Mouse (Mus musculus) heart, adult 8-10 months (tissue): Measurements from ENCODE around the gene Gm20481. TPM values are rescaled to one million over a fixed set of nuclear protein-coding genes. Genes with fewer than 3 reads are reported as not detected.
A peak's percentile ranks its signal among the peaks of the same experiment; 100 is the strongest.
"Not testable (repeated sequence)": the region's sequence is repeated elsewhere in the genome, so short reads cannot be mapped to it uniquely, and the experiment has no call there.

Source experiments
- DNase-seq: peaks from one replicate; pipeline ENCODE4 v3.0.0; 2022; ENCODE audit warnings: low spot score
- total RNA-seq, 4 experiments: library from RNA; stranded (reverse); gene quantifications; 2 replicates each; pipeline ENCODE4 v1.2.4; 2022

Gene Gm20481
- total RNA-seq, 4 experiments from 2014 or later = not detected

GRCm38 (mm10) chr17:34975581-34976492 is 6.1 kb downstream of the Gm20481 start:
- no peak for DNase-seq

- DNase-seq = no peak
Measured at GRCm38 (mm10) chr17:34977000-34977399, 7.3 kb downstream of the Gm20481 start.

GRCm38 (mm10) chr17:34978239-34978638 is 8.5 kb downstream of the Gm20481 start:
- DNase-seq = no peak

GRCm38 (mm10) chr17:34979631-34980030 is 9.9 kb downstream of the Gm20481 start:
- no peak for DNase-seq

GRCm38 (mm10) chr17:34980655-34981054 is 10.9 kb downstream of the Gm20481 start:
- peak; percentile 68 for DNase-seq

GRCm38 (mm10) chr17:34981690-34982180 is 12.0 kb downstream of the Gm20481 start, which contains the start of gene Lsm2:
Gene Lsm2 (plus strand): TSS chr17:34981862.
- peak; percentile 94 for DNase-seq

GRCm38 (mm10) chr17:34982328-34982727 is 12.6 kb downstream of the Gm20481 start:
- no peak for DNase-seq

GRCm38 (mm10) chr17:34984218-34984617 is 14.5 kb downstream of the Gm20481 start:
- peak; percentile 50 for DNase-seq

GRCm38 (mm10) chr17:34994751-34995150 is 25.0 kb downstream of the Gm20481 start:
- no peak for DNase-seq

GRCm38 (mm10) chr17:34995192-34995591 is 25.5 kb downstream of the Gm20481 start:
- not testable (repeated sequence) for DNase-seq

GRCm38 (mm10) chr17:34995927-34996326 is 26.2 kb downstream of the Gm20481 start:
- not testable (repeated sequence) for DNase-seq

- DNase-seq = no peak
Measured at GRCm38 (mm10) chr17:34996411-34997141, 26.9 kb downstream of the Gm20481 start.

- no peak for DNase-seq
Measured at GRCm38 (mm10) chr17:34997142-34997483, 27.4 kb downstream of the Gm20481 start.

GRCm38 (mm10) chr17:34998526-34999430 is 29.1 kb downstream of the Gm20481 start:
- no peak for DNase-seq

- not testable (repeated sequence) for DNase-seq
Measured at GRCm38 (mm10) chr17:34999871-35000716, 30.4 kb downstream of the Gm20481 start.

GRCm38 (mm10) chr17:35000717-35001451 is 31.2 kb downstream of the Gm20481 start, which contains the start of gene Vars:
Gene Vars (plus strand): TSS chr17:35000987.
- DNase-seq = peak; percentile 88

GRCm38 (mm10) chr17:35001452-35002152 is 31.9 kb downstream of the Gm20481 start:
- no peak for DNase-seq

- DNase-seq = no peak
Measured at GRCm38 (mm10) chr17:35002153-35002865, 32.6 kb downstream of the Gm20481 start.
